Mouse (Mus musculus): Measurements from ENCODE around the gene Myo18b.

- TF ChIP-seq POLR2A (IDR thresholded peaks at IDR 0.05; ENCODE audit: low read depth, low read length) (no peak), CTCF (IDR thresholded peaks at IDR 0.05; ENCODE audit: extremely low read depth, insufficient read length, insufficient replicate concordance, low read depth, low read length) (no peak)
Observed at GRCm38 (mm10) chr5:112824376-112824775, 71.8 kb downstream of the Myo18b start.
